Mouse (Mus musculus): ENCODE data around the gene Nipsnap1. TPM values are rescaled to one million over a fixed set of nuclear protein-coding genes. Genes with fewer than 3 reads are reported as not detected.
A peak's percentile ranks its signal among the peaks of the same experiment; 100 is the strongest.

Nipsnap1 gene
- polyA plus RNA-seq, 1 experiment from 2014 or later, result 57.0 TPM

DNA sequence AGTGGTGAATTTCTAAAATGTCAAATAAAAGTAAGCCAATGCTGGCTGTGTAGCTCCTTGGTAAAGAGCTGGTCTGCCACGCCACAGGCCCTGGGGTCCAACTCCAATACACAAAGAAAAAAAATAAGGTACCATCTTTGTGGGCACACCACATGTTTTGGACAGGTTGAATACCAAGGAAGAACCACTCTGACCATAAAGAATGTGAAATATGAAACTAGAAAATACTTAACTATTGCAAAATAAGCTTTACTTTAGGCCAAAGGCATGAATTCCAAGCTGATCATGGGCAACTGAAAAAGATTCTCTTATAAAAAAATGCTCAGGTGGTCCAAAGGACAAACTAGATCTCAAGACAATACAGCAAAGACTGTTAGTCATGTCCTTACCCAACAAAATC is 35.5 kb upstream of the Nipsnap1 start:
- Histone ChIP-seq H3K4me3 (replicated peaks; ENCODE audit: low read length) (no peak overlapping the region), H3K9ac (ENCODE audit: low read length) (no peak overlapping the region), H3K4me2 (ENCODE audit: low read depth, low read length) (no peak overlapping the region), H3K36me3 (ENCODE audit: control insufficient read depth, insufficient read depth, low read length) (no peaks in the 10 kb centered on the region), H3K27me3 (ENCODE audit: control insufficient read depth, insufficient read depth, low read length) (no peaks in the 10 kb centered on the region), H3K9me3 (replicated peaks; ENCODE audit: control insufficient read depth, low read length) (no peaks in the 10 kb centered on the region), H3K4me1 (ENCODE audit: control insufficient read depth, insufficient read depth, low read length) (no peaks in the 10 kb centered on the region), H3K27ac (ENCODE audit: low read length) (no peak overlapping the region)
- ATAC-seq (ENCODE audit: insufficient read depth, low FRiP score), result no peak
- 79% methylated on average over 1 of the region's 1 CpGs for WGBS

GRCm38 (mm10) chr11:4840942-4841526 is 32.7 kb upstream of the Nipsnap1 start:
- Histone ChIP-seq H3K9ac (ENCODE audit: low read length) (no peak overlapping the region), H3K27me3 (ENCODE audit: control insufficient read depth, insufficient read depth, low read length) (no peaks in the 10 kb centered on the region), H3K4me1 (ENCODE audit: control insufficient read depth, insufficient read depth, low read length) (no peaks in the 10 kb centered on the region), H3K36me3 (ENCODE audit: control insufficient read depth, insufficient read depth, low read length) (no peaks in the 10 kb centered on the region), H3K4me3 (replicated peaks; ENCODE audit: low read length) (no peak overlapping the region), H3K4me2 (ENCODE audit: low read depth, low read length) (no peak overlapping the region), H3K27ac (ENCODE audit: low read length) (no peak overlapping the region), H3K9me3 (replicated peaks; ENCODE audit: control insufficient read depth, low read length) (no peaks in the 10 kb centered on the region)
- WGBS, result 75% methylated on average over 3 of the region's 3 CpGs
- no peak for ATAC-seq (ENCODE audit: insufficient read depth, low FRiP score)

DNA sequence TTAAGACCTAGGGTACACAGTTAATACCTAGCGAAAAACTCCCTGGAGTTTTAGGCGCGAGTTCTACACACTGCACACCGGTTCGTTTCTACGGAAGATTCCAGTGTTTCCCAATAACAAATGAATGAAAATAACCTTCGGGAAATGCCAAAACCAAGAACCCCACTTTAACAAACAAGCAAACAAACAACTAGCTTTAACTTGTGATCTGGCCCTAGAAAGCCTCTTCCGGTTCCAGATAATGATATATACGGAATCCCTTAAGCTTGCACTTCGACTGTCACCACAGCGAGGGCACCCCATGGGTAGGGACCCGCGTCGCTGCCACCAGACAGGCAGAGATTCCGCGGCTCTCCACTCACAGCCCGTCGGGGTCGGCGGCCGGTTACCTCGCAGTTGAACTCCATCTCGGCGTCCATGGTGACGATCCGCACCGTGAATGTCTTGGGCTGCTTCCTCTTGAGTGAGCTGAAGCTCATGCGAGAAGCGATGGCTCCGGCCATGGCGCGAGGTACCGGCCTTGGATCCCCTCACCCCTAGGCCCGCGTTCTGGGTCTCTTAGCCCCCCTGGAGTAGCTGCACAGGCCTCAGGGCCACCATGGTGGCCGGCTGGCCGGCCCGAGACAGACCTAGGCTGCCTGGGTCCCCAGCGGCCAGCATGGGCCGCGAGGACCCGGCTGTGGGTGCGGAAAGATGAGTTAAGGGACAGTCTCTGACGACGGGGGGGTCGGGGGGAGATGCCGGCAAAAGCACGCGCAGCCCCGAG is 25.1 kb upstream of the Nipsnap1 start:
- Histone ChIP-seq H3K9ac (ENCODE audit: low read length) (peak overlapping the region; percentile 99), H3K4me2 (ENCODE audit: low read depth, low read length) (peak overlapping the region; percentile 57), H3K4me1 (ENCODE audit: control insufficient read depth, insufficient read depth, low read length) (0 out of 2 replicates have a peak, but pooled peaks cover 12% of the 10 kb centered on the region), H3K9me3 (replicated peaks; ENCODE audit: control insufficient read depth, low read length) (no peaks in the 10 kb centered on the region), H3K27me3 (ENCODE audit: control insufficient read depth, insufficient read depth, low read length) (no peaks in the 10 kb centered on the region), H3K36me3 (ENCODE audit: control insufficient read depth, insufficient read depth, low read length) (no peaks in the 10 kb centered on the region), H3K4me3 (replicated peaks; ENCODE audit: low read length) (peak overlapping the region; percentile 100), H3K27ac (ENCODE audit: low read length) (peak overlapping the region; percentile 79)
- 1% methylated on average over 50 of the region's 50 CpGs for WGBS
- ATAC-seq (ENCODE audit: insufficient read depth, low FRiP score), result peak; percentile 12

DNA sequence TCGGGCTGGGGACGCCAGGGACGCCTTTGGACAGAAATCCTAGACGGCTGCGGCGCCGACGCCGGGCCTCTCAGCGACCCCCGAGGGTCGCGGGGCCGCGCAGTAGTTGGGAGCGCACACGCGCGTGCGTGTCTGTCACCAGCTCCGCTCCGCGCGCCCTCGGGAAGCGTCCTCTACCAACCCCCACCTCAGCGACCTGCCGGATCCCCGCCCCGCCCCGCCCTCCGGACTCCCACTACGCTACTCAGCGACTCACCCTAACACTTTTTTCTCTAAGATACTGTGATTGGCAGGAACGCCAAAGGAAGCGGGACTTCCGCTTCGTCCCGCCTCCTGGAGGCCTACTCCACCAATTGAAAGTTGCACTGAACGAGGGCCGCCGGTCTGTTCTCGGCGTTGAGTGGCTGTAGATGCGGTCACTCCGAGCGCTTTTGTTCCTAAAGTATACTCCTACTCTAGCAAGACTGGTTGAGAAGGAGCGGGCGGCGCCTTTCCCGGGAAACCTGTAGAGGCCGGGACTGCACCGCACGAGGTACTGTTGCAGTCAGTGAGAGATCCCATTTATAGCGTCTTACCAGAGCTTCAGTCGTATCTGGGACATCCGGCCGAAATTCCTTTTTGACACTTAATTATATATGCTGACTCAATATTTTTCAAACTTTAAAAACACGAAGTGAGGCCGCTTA is 24.4 kb upstream of the Nipsnap1 start, which contains the start of gene Nf2:
TSS of gene Nf2 (minus strand) at position 279 of the 686 bp plus-strand sequence.
- ATAC-seq (ENCODE audit: insufficient read depth, low FRiP score), result peak; percentile 99
- H3K4me3 ChIP-seq (replicated peaks; ENCODE audit: low read length), result peak within 1 kb of the TSS; percentile 100
- peak within 1 kb of the TSS; percentile 99 for H3K9ac ChIP-seq (ENCODE audit: low read length)
- H3K27me3 ChIP-seq (ENCODE audit: control insufficient read depth, insufficient read depth, low read length), result no peaks in the 10 kb centered on the region
- no peaks in the 10 kb centered on the region for H3K9me3 ChIP-seq (replicated peaks; ENCODE audit: control insufficient read depth, low read length)
- H3K36me3 ChIP-seq (ENCODE audit: control insufficient read depth, insufficient read depth, low read length), result no peaks in the 10 kb centered on the region
- H3K27ac ChIP-seq (ENCODE audit: low read length), result peak within 1 kb of the TSS; percentile 79
- H3K4me2 ChIP-seq (ENCODE audit: low read depth, low read length), result peak within 1 kb of the TSS; percentile 58
- WGBS, result under 1% methylated on average over 58 of the region's 60 CpGs
- 0 out of 2 replicates have a peak, but pooled peaks cover 12% of the 10 kb centered on the region for H3K4me1 ChIP-seq (ENCODE audit: control insufficient read depth, insufficient read depth, low read length)

DNA sequence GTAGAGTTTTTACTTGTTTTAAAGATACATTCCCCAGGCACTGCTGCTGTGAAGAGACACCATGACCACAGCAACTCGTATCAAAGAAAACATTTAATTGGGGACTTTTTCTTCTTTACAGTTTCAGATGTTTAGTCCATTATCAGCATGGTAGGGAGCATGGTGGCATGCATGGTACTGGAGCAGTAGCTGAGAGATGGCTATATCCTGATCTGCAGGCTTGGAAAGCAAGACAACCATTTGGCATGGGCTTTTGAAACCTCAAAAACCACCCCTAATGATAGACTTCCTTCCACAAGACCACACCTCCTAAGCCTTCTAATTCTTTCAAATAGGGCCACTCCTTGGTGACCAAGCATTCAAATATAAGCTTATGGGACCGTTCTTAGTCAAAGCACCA is 23.3 kb upstream of the Nipsnap1 start:
- Histone ChIP-seq H3K36me3 (ENCODE audit: control insufficient read depth, insufficient read depth, low read length) (no peaks in the 10 kb centered on the region), H3K9ac (ENCODE audit: low read length) (no peak overlapping the region), H3K4me2 (ENCODE audit: low read depth, low read length) (no peak overlapping the region), H3K27ac (ENCODE audit: low read length) (no peak overlapping the region), H3K4me3 (replicated peaks; ENCODE audit: low read length) (no peak overlapping the region; the same call in 1 of the 2 replicates), H3K27me3 (ENCODE audit: control insufficient read depth, insufficient read depth, low read length) (no peaks in the 10 kb centered on the region), H3K9me3 (replicated peaks; ENCODE audit: control insufficient read depth, low read length) (no peaks in the 10 kb centered on the region), H3K4me1 (ENCODE audit: control insufficient read depth, insufficient read depth, low read length) (0 out of 2 replicates have a peak, but pooled peaks cover 12% of the 10 kb centered on the region)
- no peak for ATAC-seq (ENCODE audit: insufficient read depth, low FRiP score)
- WGBS, result 95% methylated on average over 2 of the region's 2 CpGs

GRCm38 (mm10) chr11:4853021-4853420 is 20.7 kb upstream of the Nipsnap1 start:
- H3K36me3 ChIP-seq (ENCODE audit: control insufficient read depth, insufficient read depth, low read length), result no peaks in the 10 kb centered on the region
- ATAC-seq (ENCODE audit: insufficient read depth, low FRiP score), result no peak
- no peak overlapping the region for H3K27ac ChIP-seq (ENCODE audit: low read length)
- 0 out of 2 replicates have a peak, but pooled peaks cover 1% of the 10 kb centered on the region for H3K4me1 ChIP-seq (ENCODE audit: control insufficient read depth, insufficient read depth, low read length)
- H3K9ac ChIP-seq (ENCODE audit: low read length), result no peak overlapping the region
- H3K9me3 ChIP-seq (replicated peaks; ENCODE audit: control insufficient read depth, low read length), result no peaks in the 10 kb centered on the region
- no peaks in the 10 kb centered on the region for H3K27me3 ChIP-seq (ENCODE audit: control insufficient read depth, insufficient read depth, low read length)
- no peak overlapping the region for H3K4me2 ChIP-seq (ENCODE audit: low read depth, low read length)
- H3K4me3 ChIP-seq (replicated peaks; ENCODE audit: low read length), result no peak overlapping the region

DNA sequence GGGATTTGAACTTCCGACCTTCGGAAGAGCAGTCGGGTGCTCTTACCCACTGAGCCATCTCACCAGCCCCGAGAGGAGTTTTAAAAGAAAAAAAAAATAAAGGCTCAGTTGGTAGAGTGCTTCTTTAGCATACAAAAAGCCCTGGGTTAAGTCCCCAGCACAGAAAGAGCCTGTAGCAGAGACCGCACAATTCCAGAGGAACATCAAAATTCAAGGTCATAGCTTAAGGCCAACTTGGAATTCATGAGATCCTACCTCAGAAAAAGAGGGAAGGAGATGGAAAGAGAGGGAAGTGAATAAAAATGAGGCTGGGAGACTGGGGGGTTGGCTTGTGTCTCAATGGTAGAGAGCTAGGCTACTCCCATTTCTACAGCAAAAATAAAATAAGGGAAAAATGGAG is 19.6 kb upstream of the Nipsnap1 start:
- Histone ChIP-seq H3K9me3 (replicated peaks; ENCODE audit: control insufficient read depth, low read length) (no peaks in the 10 kb centered on the region), H3K36me3 (ENCODE audit: control insufficient read depth, insufficient read depth, low read length) (no peaks in the 10 kb centered on the region), H3K9ac (ENCODE audit: low read length) (no peak overlapping the region), H3K4me2 (ENCODE audit: low read depth, low read length) (no peak overlapping the region), H3K4me3 (replicated peaks; ENCODE audit: low read length) (no peak overlapping the region), H3K27me3 (ENCODE audit: control insufficient read depth, insufficient read depth, low read length) (no peaks in the 10 kb centered on the region), H3K4me1 (ENCODE audit: control insufficient read depth, insufficient read depth, low read length) (no peaks in the 10 kb centered on the region), H3K27ac (ENCODE audit: low read length) (no peak overlapping the region)
- WGBS, result 90% methylated on average over 5 of the region's 5 CpGs
- no peak for ATAC-seq (ENCODE audit: insufficient read depth, low FRiP score)

DNA sequence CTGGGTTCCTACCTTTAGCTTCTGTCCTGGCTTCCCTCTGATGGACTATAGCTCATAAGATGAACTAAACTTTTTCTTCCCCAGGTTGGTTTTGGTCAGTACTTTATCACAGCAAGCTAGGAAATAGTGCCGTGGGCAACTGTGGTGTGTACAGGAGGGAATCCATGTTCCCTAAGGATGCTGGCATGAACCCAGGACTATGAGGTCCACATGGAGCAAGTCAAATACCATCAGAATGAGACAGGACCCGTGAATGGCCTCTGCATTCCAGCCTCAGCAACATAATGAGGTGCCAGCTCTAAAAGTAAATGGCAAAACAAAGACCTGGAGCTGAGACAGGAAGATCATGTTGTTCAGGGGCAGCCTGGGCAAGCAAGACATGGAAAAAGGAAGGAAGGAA is 15.3 kb upstream of the Nipsnap1 start:
- no peaks in the 10 kb centered on the region for H3K36me3 ChIP-seq (ENCODE audit: control insufficient read depth, insufficient read depth, low read length)
- H3K27ac ChIP-seq (ENCODE audit: low read length), result no peak overlapping the region
- 54% methylated on average over 2 of the region's 2 CpGs for WGBS
- no peaks in the 10 kb centered on the region for H3K4me1 ChIP-seq (ENCODE audit: control insufficient read depth, insufficient read depth, low read length)
- no peaks in the 10 kb centered on the region for H3K27me3 ChIP-seq (ENCODE audit: control insufficient read depth, insufficient read depth, low read length)
- no peak overlapping the region for H3K4me3 ChIP-seq (replicated peaks; ENCODE audit: low read length)
- no peak for ATAC-seq (ENCODE audit: insufficient read depth, low FRiP score)
- no peaks in the 10 kb centered on the region for H3K9me3 ChIP-seq (replicated peaks; ENCODE audit: control insufficient read depth, low read length)
- H3K4me2 ChIP-seq (ENCODE audit: low read depth, low read length), result no peak overlapping the region
- H3K9ac ChIP-seq (ENCODE audit: low read length), result no peak overlapping the region

GRCm38 (mm10) chr11:4860986-4861385 is 12.8 kb upstream of the Nipsnap1 start:
- Histone ChIP-seq H3K27me3 (ENCODE audit: control insufficient read depth, insufficient read depth, low read length) (no peaks in the 10 kb centered on the region), H3K4me2 (ENCODE audit: low read depth, low read length) (no peak overlapping the region), H3K36me3 (ENCODE audit: control insufficient read depth, insufficient read depth, low read length) (no peaks in the 10 kb centered on the region), H3K4me1 (ENCODE audit: control insufficient read depth, insufficient read depth, low read length) (no peaks in the 10 kb centered on the region), H3K27ac (ENCODE audit: low read length) (peak overlapping the region; percentile 43; the same call in 1 of the 2 replicates), H3K9me3 (replicated peaks; ENCODE audit: control insufficient read depth, low read length) (no peaks in the 10 kb centered on the region), H3K4me3 (replicated peaks; ENCODE audit: low read length) (no peak overlapping the region), H3K9ac (ENCODE audit: low read length) (no peak overlapping the region)
- ATAC-seq (ENCODE audit: insufficient read depth, low FRiP score), result peak; percentile 56; the same call in 1 of the 2 replicates
- WGBS, result 53% methylated on average over 1 of the region's 1 CpGs
